Mouse (Mus musculus): ENCODE results near the gene Taf8.

GRCm38 (mm10) chr17:47529595-47529994 lies 27.5 kb upstream of the Taf8 start:
- TF ChIP-seq ZC3H11A (IDR thresholded peaks at IDR 0.05; ENCODE audit: borderline replicate concordance, low read depth, low read length) (no peak), CHD2 (IDR thresholded peaks at IDR 0.05; ENCODE audit: low read depth, low read length) (no peak), ZNF384 (IDR thresholded peaks at IDR 0.05; ENCODE audit: low read depth, low read length) (no peak), HCFC1 (IDR thresholded peaks at IDR 0.05; ENCODE audit: borderline replicate concordance, insufficient read depth, low read length) (no peak), MAFK (IDR thresholded peaks at IDR 0.05; ENCODE audit: insufficient read depth, low read depth, low read length) (no peak)

Measured in ES-E14 (cell line).